Mouse (Mus musculus) CH12.LX (cell line): ENCODE measurements at regions not wholly inside any gene's neighbourhood (a gene's known extent, or its start where the extent isn't known, plus 50 kb on each side); places are given as distances from the start of the nearest gene placed in this dataset.

Source experiments
- DNase-seq: peaks from one replicate; pipeline ENCODE4 v3.0.0-alpha.2; 2013; ENCODE audit errors: extremely low read depth
- H3K27ac ChIP-seq: 2 replicates; pipeline ENCODE4 v1.5.1; 2012; ENCODE audit warnings: low read depth, mild to moderate bottlenecking, control low read depth, moderate library complexity; ENCODE audit not compliant: insufficient read depth
- H3K27me3 ChIP-seq: replicated peaks from 2 replicates; pipeline ENCODE3; 2012; ENCODE audit warnings: inconsistent platforms
- H3K36me3 ChIP-seq, 2 experiments: replicated peaks in 1 of 2; 2 replicates each; pipeline versions ENCODE3 to v1.6.1; 2012; ENCODE audit warnings: inconsistent platforms in 1 of 2, low read length in 1 of 2, mild to moderate bottlenecking in 1 of 2, mixed read lengths in 1 of 2, moderate library complexity in 1 of 2; ENCODE audit not compliant: control insufficient read depth in 1 of 2, insufficient read depth in 1 of 2
- H3K4me1 ChIP-seq, 2 experiments: 2 replicates each; pipeline ENCODE4 v1.6.1; 2012; ENCODE audit warnings: inconsistent platforms in 1 of 2, moderate library complexity in 1 of 2; ENCODE audit not compliant: insufficient read depth in 2 of 2, control insufficient read depth in 1 of 2
- H3K4me2 ChIP-seq: 2 replicates; pipeline ENCODE4 v1.6.1; 2012; ENCODE audit warnings: low read depth, mild to moderate bottlenecking, control low read depth; ENCODE audit not compliant: poor library complexity, insufficient read depth, severe bottlenecking
- H3K4me3 ChIP-seq, 3 experiments: fragments of 150-350 bp in 1 of 3; sonication (generic) in 1 of 3; replicated peaks in 1 of 3; 2 replicates each; pipeline versions ENCODE3 to v1.5.1; 2011 to 2012; ENCODE audit warnings: low read depth in 2 of 3, low read length in 2 of 3, mild to moderate bottlenecking in 2 of 3, moderate library complexity in 2 of 3, control low read depth in 1 of 3, improper control_type of control experiment in 1 of 3, inconsistent platforms in 1 of 3, mixed read lengths in 1 of 3; ENCODE audit not compliant: poor library complexity in 1 of 3
- H3K79me2 ChIP-seq: replicated peaks from 2 replicates; pipeline ENCODE4 v1.6.1; 2012; ENCODE audit warnings: mild to moderate bottlenecking, moderate library complexity; ENCODE audit not compliant: control insufficient read depth, poor library complexity, insufficient read depth, severe bottlenecking; ENCODE audit errors: extremely low read depth
- H3K9ac ChIP-seq: 2 replicates; pipeline ENCODE4 v1.6.1; 2012; ENCODE audit warnings: low read depth, mild to moderate bottlenecking, control low read depth, moderate library complexity; ENCODE audit not compliant: insufficient read depth
- H3K9me3 ChIP-seq: replicated peaks from 2 replicates; pipeline ENCODE3; 2012; ENCODE audit warnings: low read length, inconsistent platforms, mixed read lengths
- BHLHE40 ChIP-seq: IDR thresholded peaks from 2 replicates; pipeline ENCODE4 v1.6.1; 2011; ENCODE audit warnings: mild to moderate bottlenecking, low read depth, low read length, improper control_type of control experiment
- CTCF ChIP-seq, 2 experiments: IDR thresholded peaks in 1 of 2; conservative IDR thresholded peaks in 1 of 2; 2 replicates each; pipeline ENCODE4 v1.5.1; 2011 to 2012; ENCODE audit warnings: low read depth in 2 of 2, low read length in 2 of 2, improper control_type of control experiment in 1 of 2, inconsistent platforms in 1 of 2, mild to moderate bottlenecking in 1 of 2, moderate library complexity in 1 of 2
- ELF1 ChIP-seq: IDR thresholded peaks from 2 replicates; pipeline ENCODE4 v1.6.1; 2014; ENCODE audit warnings: low read depth, mild to moderate bottlenecking, inconsistent platforms, low read length, improper control_type of control experiment
- EP300 ChIP-seq: IDR thresholded peaks from 2 replicates; pipeline ENCODE4 v1.6.1; 2011; ENCODE audit warnings: low read length, improper control_type of control experiment
- ETS1 ChIP-seq: conservative IDR thresholded peaks from 2 replicates; pipeline ENCODE4 v1.6.1; 2012; ENCODE audit warnings: low read depth, mild to moderate bottlenecking, inconsistent platforms, low read length, improper control_type of control experiment, moderate library complexity
- GABPA ChIP-seq: IDR thresholded peaks from 2 replicates; pipeline ENCODE4 v1.6.1; 2012; ENCODE audit warnings: low read depth, low read length, improper control_type of control experiment, inconsistent platforms; ENCODE audit not compliant: insufficient replicate concordance
- IRF4 ChIP-seq: IDR thresholded peaks from 2 replicates; pipeline ENCODE4 v1.6.1; 2014; ENCODE audit warnings: low read depth, mild to moderate bottlenecking, inconsistent platforms, low read length, improper control_type of control experiment
- KAT2A ChIP-seq: IDR thresholded peaks from 2 replicates; pipeline ENCODE4 v1.6.1; 2012; ENCODE audit warnings: low read length, improper control_type of control experiment, inconsistent platforms; ENCODE audit not compliant: insufficient replicate concordance
- MAFK ChIP-seq: IDR thresholded peaks from 2 replicates; pipeline ENCODE4 v1.6.1; 2011; ENCODE audit warnings: low read length, improper control_type of control experiment; ENCODE audit not compliant: insufficient replicate concordance
- MAX ChIP-seq: IDR thresholded peaks from 2 replicates; pipeline ENCODE4 v1.6.1; 2011; ENCODE audit warnings: low read length, improper control_type of control experiment
- MEF2A ChIP-seq: IDR thresholded peaks from 2 replicates; pipeline ENCODE4 v1.6.1; 2014; ENCODE audit warnings: low read depth, mild to moderate bottlenecking, inconsistent platforms, low read length, improper control_type of control experiment, borderline replicate concordance
- MXI1 ChIP-seq: IDR thresholded peaks from 2 replicates; pipeline ENCODE4 v1.6.1; 2011; ENCODE audit warnings: mild to moderate bottlenecking, low read depth, low read length, improper control_type of control experiment
- NRF1 ChIP-seq: IDR thresholded peaks from 2 replicates; pipeline ENCODE4 v1.6.1; 2014; ENCODE audit warnings: low read depth, mild to moderate bottlenecking, inconsistent platforms, low read length, improper control_type of control experiment, moderate library complexity
- POLR2AphosphoS2 ChIP-seq: IDR thresholded peaks from 2 replicates; pipeline ENCODE4 v1.6.1; 2011; ENCODE audit warnings: low read depth, low read length, improper control_type of control experiment
- RAD21 ChIP-seq: IDR thresholded peaks from 2 replicates; pipeline ENCODE4 v1.6.1; 2011; ENCODE audit warnings: low read depth, mild to moderate bottlenecking, low read length, improper control_type of control experiment, moderate library complexity
- RCOR1 ChIP-seq: conservative IDR thresholded peaks from 2 replicates; pipeline ENCODE4 v1.6.1; 2012; ENCODE audit warnings: low read depth, mild to moderate bottlenecking, inconsistent platforms, low read length, improper control_type of control experiment
- SMC3 ChIP-seq: IDR thresholded peaks from 2 replicates; pipeline ENCODE4 v1.6.1; 2011; ENCODE audit warnings: low read depth, low read length, improper control_type of control experiment
- TBP ChIP-seq: conservative IDR thresholded peaks from 2 replicates; pipeline ENCODE4 v1.6.1; 2011; ENCODE audit warnings: low read depth, low read length, improper control_type of control experiment
- TCF12 ChIP-seq: IDR thresholded peaks from 2 replicates; pipeline ENCODE4 v1.6.1; 2014; ENCODE audit warnings: low read depth, mild to moderate bottlenecking, inconsistent platforms, low read length, improper control_type of control experiment
- UBTF ChIP-seq: IDR thresholded peaks from 2 replicates; pipeline ENCODE4 v1.6.1; 2012; ENCODE audit warnings: low read depth, mild to moderate bottlenecking, inconsistent platforms, low read length, improper control_type of control experiment, moderate library complexity
- USF2 ChIP-seq: conservative IDR thresholded peaks from 2 replicates; pipeline ENCODE4 v1.6.1; 2011; ENCODE audit warnings: low read depth, low read length, improper control_type of control experiment
- ZKSCAN1 ChIP-seq: IDR thresholded peaks from 2 replicates; pipeline ENCODE4 v1.6.1; 2012; ENCODE audit warnings: low read depth, inconsistent platforms, low read length, improper control_type of control experiment, borderline replicate concordance
- ZMIZ1 ChIP-seq: IDR thresholded peaks from 2 replicates; pipeline ENCODE4 v1.6.1; 2012; ENCODE audit warnings: low read depth, mild to moderate bottlenecking, inconsistent platforms, low read length, improper control_type of control experiment
- ZNF384 ChIP-seq: IDR thresholded peaks from 2 replicates; pipeline ENCODE4 v1.6.1; 2012; ENCODE audit warnings: low read depth, low read length, improper control_type of control experiment, inconsistent platforms
- dilution Hi-C: fragments of 300-500 bp; cut with MboI; formaldehyde crosslinking; loops from 2 replicates; pipeline ENCODE4 v1.14.3; 2020; ENCODE audit warnings: low sequenced_read_pairs; ENCODE audit not compliant: extremely low pct_unique_long_range_greater_than_20kb, extremely low pct_ligation_motif_present
- in situ Hi-C: fragments of 300-500 bp; cut with MboI; formaldehyde crosslinking; loops from 3 replicates; pipeline ENCODE4 v1.14.3; 2019; ENCODE audit warnings: low sequenced_read_pairs, low pct_ligation_motif_present, low pct_unique_long_range_greater_than_20kb, mixed read lengths

GRCm38 (mm10) chr19:16049646-16050045 is 64.9 kb upstream of the Cep78 start:
- Histone ChIP-seq H3K4me1 (no peaks in the 10 kb centered on the region), H3K4me3 (peak overlapping the region in 1 of 3 experiments; percentile 51), H3K4me2 (peak overlapping the region; percentile 96; the same call in 1 of the 2 replicates), H3K9ac (no peak overlapping the region), H3K27me3 (no peaks in the 10 kb centered on the region), H3K79me2 (no peaks in the 10 kb centered on the region), H3K9me3 (no peaks in the 10 kb centered on the region), H3K27ac (no peak overlapping the region), H3K36me3 (no peaks in the 10 kb centered on the region)
- no peak for TF ChIP-seq EP300
- TF ChIP-seq MAFK, result no peak
- peak; percentile 84 for TF ChIP-seq ZNF384
- TF ChIP-seq ELF1, result no peak
- dilution Hi-C loops, result no loop called here
- no peak for DNase-seq
- in situ Hi-C loops, result loop anchor here (25.0 kb wide), 2 partner anchors 288 to 538 kb away; no protein-coding TSS in a partner anchor

DNA sequence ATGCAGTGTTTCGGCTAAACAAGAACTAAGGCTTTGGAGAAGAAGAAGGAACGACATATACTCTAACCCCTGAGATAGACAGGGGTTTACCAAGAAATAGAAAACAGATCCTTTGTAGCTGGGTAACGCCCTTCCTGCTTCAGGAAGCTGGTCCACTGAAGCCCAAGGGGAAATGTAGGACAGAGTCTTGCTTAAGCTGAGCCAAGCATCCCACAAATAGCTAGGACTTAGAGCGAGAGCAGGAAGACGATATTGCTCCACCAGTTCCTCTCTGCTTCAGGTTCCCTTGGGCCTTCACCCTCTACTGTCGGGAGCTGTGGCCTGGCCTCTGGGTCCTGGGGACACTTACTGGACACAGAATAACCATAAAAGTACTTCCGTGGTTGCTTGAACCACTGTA is 62.2 kb upstream of the Cep78 start:
- in situ Hi-C loops (no loop called here), dilution Hi-C loops (no loop called here)
- no peak for DNase-seq
- no peaks in the 10 kb centered on the region for H3K27me3 ChIP-seq
- TF ChIP-seq MEF2A (no peak), ZMIZ1 (no peak), POLR2AphosphoS2 (no peak), UBTF (no peak), SMC3 (no peak), TCF12 (no peak), MAX (no peak), ZNF384 (no peak)
- H3K9ac ChIP-seq, result no peak overlapping the region
- 0 out of 2 replicates have a peak overlapping the region, but pooled peaks have one; percentile 15 for H3K4me2 ChIP-seq
- no peaks in the 10 kb centered on the region for H3K36me3 ChIP-seq
- no peaks in the 10 kb centered on the region for H3K79me2 ChIP-seq
- H3K4me3 ChIP-seq, result no peak overlapping the region
- H3K27ac ChIP-seq, result no peak overlapping the region
- no peaks in the 10 kb centered on the region for H3K4me1 ChIP-seq
- H3K9me3 ChIP-seq, result no peaks in the 10 kb centered on the region

DNA sequence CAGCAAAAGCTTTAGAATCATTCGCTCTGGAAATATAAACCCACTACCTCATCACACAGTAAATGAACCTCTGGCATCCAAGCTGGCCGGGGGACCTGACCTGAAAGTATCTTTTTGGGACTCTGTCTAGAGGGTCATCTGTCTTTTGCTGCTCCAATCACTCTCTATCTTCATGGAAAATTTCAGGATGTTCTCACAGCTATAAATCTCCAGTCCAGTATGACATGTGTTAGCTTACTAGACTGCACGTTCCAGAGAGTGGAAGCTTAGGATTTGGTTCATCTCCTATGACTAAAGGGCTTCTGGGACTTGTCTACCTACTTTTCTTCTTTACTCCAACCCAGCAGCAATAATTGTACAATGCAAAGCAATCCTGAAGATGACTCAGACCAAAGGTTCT is 60.5 kb upstream of the Cep78 start:
- Histone ChIP-seq H3K4me1 (peaks cover 0 to 4% of the 10 kb centered on the region in 2 experiments; a peak in 1 of 4 replicates), H3K9ac (no peak overlapping the region), H3K4me2 (no peak overlapping the region), H3K4me3 (no peak overlapping the region), H3K79me2 (no peaks in the 10 kb centered on the region), H3K27me3 (no peaks in the 10 kb centered on the region), H3K36me3 (no peaks in the 10 kb centered on the region), H3K27ac (no peak overlapping the region), H3K9me3 (no peaks in the 10 kb centered on the region)
- in situ Hi-C loops (no loop called here), dilution Hi-C loops (no loop called here)
- TF ChIP-seq USF2 (no peak), UBTF (no peak), KAT2A (no peak), ETS1 (no peak), MAFK (no peak), TBP (no peak), MXI1 (no peak), ELF1 (no peak), CTCF (conservative IDR thresholded peaks at IDR 0.05 in 1 of 2, IDR thresholded peaks at IDR 0.05 in 1 of 2; ENCODE audit: low read depth in 2 of 2, low read length in 2 of 2) (no peak), EP300 (no peak), GABPA (no peak), SMC3 (no peak), ZKSCAN1 (no peak), RAD21 (no peak), NRF1 (no peak), BHLHE40 (no peak), ZMIZ1 (no peak), RCOR1 (no peak), IRF4 (no peak)
- no peak for DNase-seq
